ENCODE assay signal across 12 mouse cellular contexts in genomic region chr13:108914626-108915025, GRCm38 (mm10).
DNase-seq lines count a peak whose midpoint lies in the region; ATAC-seq and TF ChIP-seq lines count a peak whose summit lies in the region.
"Had no signal": no experiment of that assay in that cellular context is flagged by ENCODE, and none has a peak within 500 bp of the region (broad histone marks: within the 10 kb centered on the region; RNA-seq: fewer than 3 reads in every experiment).

No protein-coding gene starts in this region.

- TF ChIP-seq POLR2A in limb, embryonic 14.5 days (IDR thresholded peaks at IDR 0.05; ENCODE audit: borderline replicate concordance, extremely low read depth, insufficient read depth, insufficient read length): no peak

- H3K4me2 ChIP-seq in limb, embryonic 14.5 days (replicated peaks; ENCODE audit: low read depth, low read length, severe bottlenecking): no peak overlapping the region
- no peak overlapping the region for H3K4me2 ChIP-seq in kidney, embryonic 15.5 days
- H3K4me2 ChIP-seq: hindbrain, embryonic 15.5 days; liver, embryonic 13.5 days had no signal

- H3K4me1 ChIP-seq in limb, embryonic 14.5 days (ENCODE audit: control insufficient read depth, insufficient read depth, low read length): no peaks in the 10 kb centered on the region
- no peaks in the 10 kb centered on the region for H3K4me1 ChIP-seq in limb, embryonic 10.5 days
- H3K4me1 ChIP-seq in kidney, embryonic 15.5 days: no peaks in the 10 kb centered on the region
- H3K4me1 ChIP-seq: hindbrain, embryonic 15.5 days; liver, embryonic 13.5 days had no signal

- no peaks in the 10 kb centered on the region for H3K27me3 ChIP-seq in limb, embryonic 14.5 days (ENCODE audit: control insufficient read depth, insufficient read depth, low read length)
- H3K27me3 ChIP-seq in limb, embryonic 10.5 days (ENCODE audit: low read depth, poor library complexity, severe bottlenecking): no peaks in the 10 kb centered on the region
- no peaks in the 10 kb centered on the region for H3K27me3 ChIP-seq in kidney, embryonic 15.5 days
- H3K27me3 ChIP-seq: hindbrain, embryonic 15.5 days; liver, embryonic 13.5 days had no signal

- H3K36me3 ChIP-seq in limb, embryonic 14.5 days (ENCODE audit: control insufficient read depth, insufficient read depth, low read length): no peaks in the 10 kb centered on the region
- H3K36me3 ChIP-seq in limb, embryonic 10.5 days: no peaks in the 10 kb centered on the region
- no peaks in the 10 kb centered on the region for H3K36me3 ChIP-seq in kidney, embryonic 15.5 days
- H3K36me3 ChIP-seq: hindbrain, embryonic 15.5 days; liver, embryonic 13.5 days had no signal

- WGBS in limb, embryonic 14.5 days: 47% methylated on average over 3 of the region's 3 CpGs
- WGBS in limb, embryonic 10.5 days: 86% methylated on average over 3 of the region's 3 CpGs
- 55% methylated on average over 3 of the region's 3 CpGs for WGBS in kidney, embryonic 15.5 days

- DNase-seq in adrenal gland, adult 2 months: peak; percentile 1
- DNase-seq in adrenal gland, adult 18-20 months (ENCODE audit: low spot score in 2 of 2): no peak
- peak; percentile 12 for DNase-seq in limb, embryonic 14.5 days (ENCODE audit: low spot score)
- no peak for DNase-seq in limb, embryonic 10.5 days (ENCODE audit: low spot score)
- peak; percentile 43 to 52 for DNase-seq in lung, postnatal 4 days
- DNase-seq in frontal cortex, postnatal 36 days (ENCODE audit: low spot score in 2 of 2): no peak
- DNase-seq in spleen, postnatal 36 days (ENCODE audit: low spot score in 2 of 2): no peak
- DNase-seq: cerebellum, postnatal 36 days; liver, embryonic 13.5 days had no signal

- no peak overlapping the region for H3K4me3 ChIP-seq in limb, embryonic 14.5 days (replicated peaks; ENCODE audit: low read length)
- no peak overlapping the region for H3K4me3 ChIP-seq in limb, embryonic 10.5 days
- no peak overlapping the region for H3K4me3 ChIP-seq in kidney, embryonic 15.5 days (replicated peaks)
- H3K4me3 ChIP-seq: hindbrain, embryonic 15.5 days; liver, embryonic 13.5 days had no signal

- H3K9ac ChIP-seq in limb, embryonic 14.5 days (ENCODE audit: low read depth, low read length, severe bottlenecking): no peak overlapping the region
- H3K9ac ChIP-seq in kidney, embryonic 15.5 days: no peak overlapping the region
- H3K9ac ChIP-seq: hindbrain, embryonic 15.5 days; liver, embryonic 13.5 days had no signal

- H3K9me3 ChIP-seq in limb, embryonic 14.5 days (ENCODE audit: control insufficient read depth, low read length): no peaks in the 10 kb centered on the region
- H3K9me3 ChIP-seq in limb, embryonic 10.5 days (replicated peaks): no peaks in the 10 kb centered on the region
- H3K9me3 ChIP-seq in kidney, embryonic 15.5 days (replicated peaks): no peaks in the 10 kb centered on the region
- H3K9me3 ChIP-seq: hindbrain, embryonic 15.5 days; liver, embryonic 13.5 days had no signal

- ATAC-seq in limb, embryonic 14.5 days (ENCODE audit: low FRiP score, low read depth): no peak
- peak; percentile 66; the same call in 1 of the 2 replicates for ATAC-seq in kidney, embryonic 15.5 days (replicated peaks; ENCODE audit: low FRiP score)
- ATAC-seq: midbrain, embryonic 16.5 days had no signal

- H3K27ac ChIP-seq in limb, embryonic 14.5 days (replicated peaks; ENCODE audit: low read depth, low read length): no peak overlapping the region
- no peak overlapping the region for H3K27ac ChIP-seq in limb, embryonic 10.5 days
- H3K27ac ChIP-seq in kidney, embryonic 15.5 days: no peak overlapping the region
- H3K27ac ChIP-seq: hindbrain, embryonic 15.5 days; liver, embryonic 13.5 days had no signal

Comparison
In these comparisons a context has a peak if more than half of its experiments do, and no peak if none do; other contexts are left out.
1. DNase-seq: peak in adrenal gland, adult 2 months (single experiment), limb, embryonic 14.5 days (single experiment) and lung, postnatal 4 days (2 of 2); none in adrenal gland, adult 18-20 months (0 of 2), limb, embryonic 10.5 days (single experiment), frontal cortex, postnatal 36 days (0 of 2) and spleen, postnatal 36 days (0 of 2).